Mouse (Mus musculus): Measurements from ENCODE around the gene Rbm8a2.

Rbm8a2 gene

GRCm38 (mm10) chr1:175936282-175936737 lies 42.6 kb downstream of the Rbm8a2 start:
- DNase-seq (ENCODE audit: low read depth in 1 of 2, low spot score in 2 of 2): no peak

GRCm38 (mm10) chr1:175931391-175931790 lies 47.5 kb downstream of the Rbm8a2 start:
- no peak for DNase-seq (ENCODE audit: low read depth in 1 of 2, low spot score in 2 of 2)

Data from monocyte, adult 2 months (primary cell).